Comparison of ENCODE assay signal across 23 mouse cellular contexts in genomic region chr5:121782467-121782866, GRCm38 (mm10). TPM values are rescaled to one million over a fixed set of nuclear protein-coding genes. Genes with fewer than 3 reads are reported as not detected.
DNase-seq lines count a peak whose midpoint lies in the region; ATAC-seq and TF ChIP-seq lines count a peak whose summit lies in the region.
"Had no signal": no experiment of that assay in that cellular context is flagged by ENCODE, and none has a peak within 500 bp of the region (broad histone marks: within the 10 kb centered on the region; RNA-seq: fewer than 3 reads in every experiment).

No protein-coding gene starts in this region.

- no peak overlapping the region for H3K4me3 ChIP-seq in heart, adult 2 months
- H3K4me3 ChIP-seq in midbrain, postnatal 0 days (ENCODE audit: low read depth, low read length), result no peak overlapping the region
- no peak overlapping the region for H3K4me3 ChIP-seq in midbrain, embryonic 13.5 days (replicated peaks)
- no peak overlapping the region for H3K4me3 ChIP-seq in cortical plate, adult 2 months (ENCODE audit: insufficient read depth, low read length)
- H3K4me3 ChIP-seq: forebrain, embryonic 12.5 days; hindbrain, embryonic 13.5 days; intestine, embryonic 15.5 days; limb, embryonic 12.5 days; liver, embryonic 15.5 days had no signal

- no peak overlapping the region for H3K27ac ChIP-seq in heart, adult 2 months
- H3K27ac ChIP-seq in midbrain, postnatal 0 days (ENCODE audit: low read depth, low read length), result no peak overlapping the region
- H3K27ac ChIP-seq in midbrain, embryonic 13.5 days, result no peak overlapping the region
- H3K27ac ChIP-seq in cortical plate, adult 2 months (ENCODE audit: insufficient read depth, low read length), result no peak overlapping the region
- H3K27ac ChIP-seq: forebrain, embryonic 12.5 days; hindbrain, embryonic 13.5 days; intestine, embryonic 15.5 days; limb, embryonic 12.5 days; liver, embryonic 15.5 days had no signal

- H3K27me3 ChIP-seq in heart, adult 2 months (ENCODE audit: control insufficient read depth, insufficient read depth, low read length), result no peaks in the 10 kb centered on the region
- H3K27me3 ChIP-seq in midbrain, postnatal 0 days (ENCODE audit: insufficient read depth, low read length), result no peaks in the 10 kb centered on the region
- no peaks in the 10 kb centered on the region for H3K27me3 ChIP-seq in midbrain, embryonic 13.5 days
- H3K27me3 ChIP-seq: forebrain, embryonic 12.5 days; hindbrain, embryonic 13.5 days; intestine, embryonic 15.5 days; limb, embryonic 12.5 days; liver, embryonic 15.5 days had no signal

- TF ChIP-seq POLR2A in heart, adult 2 months (IDR thresholded peaks at IDR 0.05; ENCODE audit: insufficient read depth, low read depth, low read length), result no peak
- TF ChIP-seq POLR2A in cortical plate, adult 2 months (IDR thresholded peaks at IDR 0.05; ENCODE audit: extremely low read depth, insufficient read depth, low read length), result no peak

- 41% methylated on average over 4 of the region's 4 CpGs for WGBS in heart, adult 2 months
- WGBS in midbrain, postnatal 0 days, result 33% methylated on average over 4 of the region's 4 CpGs
- WGBS in midbrain, embryonic 13.5 days, result 61% methylated on average over 4 of the region's 4 CpGs

- TF ChIP-seq EP300 in heart, adult 2 months (IDR thresholded peaks at IDR 0.05; ENCODE audit: insufficient read depth, low read depth, low read length), result no peak

- no peaks in the 10 kb centered on the region for H3K79me2 ChIP-seq in heart, adult 2 months (replicated peaks; ENCODE audit: control insufficient read depth, insufficient read depth, low read length)

- TF ChIP-seq CTCF in heart, adult 2 months (IDR thresholded peaks at IDR 0.05), result peak; percentile 50
- peak; percentile 56 for TF ChIP-seq CTCF in midbrain, postnatal 0 days (IDR thresholded peaks at IDR 0.05)
- TF ChIP-seq CTCF in cortical plate, adult 2 months (IDR thresholded peaks at IDR 0.05; ENCODE audit: extremely low read depth, insufficient read depth, low read length), result peak; percentile 49

- no peak overlapping the region for H3K9ac ChIP-seq in heart, adult 2 months (ENCODE audit: low read depth, low read length)
- no peak overlapping the region for H3K9ac ChIP-seq in midbrain, postnatal 0 days (replicated peaks; ENCODE audit: low read length, poor library complexity, severe bottlenecking)
- H3K9ac ChIP-seq in midbrain, embryonic 13.5 days (replicated peaks), result no peak overlapping the region
- H3K9ac ChIP-seq: forebrain, embryonic 12.5 days; hindbrain, embryonic 13.5 days; intestine, embryonic 15.5 days; limb, embryonic 12.5 days; liver, embryonic 15.5 days had no signal

- ATAC-seq in midbrain, postnatal 0 days (ENCODE audit: low FRiP score), result no peak
- ATAC-seq in midbrain, embryonic 13.5 days, result no peak
- ATAC-seq: intestine, embryonic 15.5 days had no signal

- no peak for DNase-seq in heart, adult 2 months
- DNase-seq in heart, postnatal 14 days, result no peak
- peak; percentile 53 for DNase-seq in layer of hippocampus, adult 9-11 months
- DNase-seq in layer of hippocampus, postnatal 25 days (ENCODE audit: extremely low spot score in 1 of 2, low spot score in 1 of 2), result no peak
- peak; percentile 53 for DNase-seq in midbrain, postnatal 0 days (ENCODE audit: low spot score)
- no peak for DNase-seq in frontal cortex, postnatal 36 days (ENCODE audit: low spot score in 2 of 2)
- DNase-seq: adrenal gland, adult 8-10 months; B cell, adult 2 months; cerebellum, adult 11-12 months; cerebellum, postnatal 36 days; kidney, postnatal 10 days; lung, postnatal 36 days; retina, postnatal 1 day; thymus, adult 18-20 months; thymus, postnatal 4 days had no signal

- peaks cover 2% of the 10 kb centered on the region; the same call in 1 of the 2 replicates for H3K36me3 ChIP-seq in heart, adult 2 months (ENCODE audit: control insufficient read depth, insufficient read depth, low read length)
- peaks cover 20% of the 10 kb centered on the region for H3K36me3 ChIP-seq in midbrain, postnatal 0 days (ENCODE audit: insufficient read depth, low read length)
- H3K36me3 ChIP-seq in midbrain, embryonic 13.5 days, result peaks cover 69% of the 10 kb centered on the region

- H3K9me3 ChIP-seq in midbrain, postnatal 0 days (ENCODE audit: low read length), result no peaks in the 10 kb centered on the region
- H3K9me3 ChIP-seq in midbrain, embryonic 13.5 days, result no peaks in the 10 kb centered on the region
- H3K9me3 ChIP-seq: forebrain, embryonic 12.5 days; hindbrain, embryonic 13.5 days; intestine, embryonic 15.5 days; limb, embryonic 12.5 days; liver, embryonic 15.5 days had no signal

- H3K4me2 ChIP-seq in midbrain, postnatal 0 days (ENCODE audit: low read depth, low read length, poor library complexity, severe bottlenecking), result no peak overlapping the region
- H3K4me2 ChIP-seq in midbrain, embryonic 13.5 days (replicated peaks), result no peak overlapping the region
- H3K4me2 ChIP-seq: forebrain, embryonic 12.5 days; heart, embryonic 11.5 days; hindbrain, embryonic 13.5 days; intestine, embryonic 15.5 days; limb, embryonic 12.5 days; liver, embryonic 15.5 days had no signal

- peaks cover 3% of the 10 kb centered on the region for H3K4me1 ChIP-seq in heart, adult 2 months (ENCODE audit: control insufficient read depth, insufficient read depth, low read length)
- no peaks in the 10 kb centered on the region for H3K4me1 ChIP-seq in midbrain, postnatal 0 days (ENCODE audit: insufficient read depth, low read length)
- peaks cover 16% of the 10 kb centered on the region for H3K4me1 ChIP-seq in midbrain, embryonic 13.5 days (replicated peaks)
- peaks cover 4% of the 10 kb centered on the region; the same call in 1 of the 2 replicates for H3K4me1 ChIP-seq in cortical plate, adult 2 months (ENCODE audit: control insufficient read depth, insufficient read depth, low read length)
- H3K4me1 ChIP-seq: intestine, embryonic 15.5 days; limb, embryonic 12.5 days; liver, embryonic 15.5 days had no signal

- intact Hi-C loops in heart, adult 2 months (cut with DNase I), result no loop called here
- intact Hi-C loops in heart, postnatal 14 days (cut with DNase I), result no loop called here

RNA-seq across cellular contexts. Expression of gene Sh2b3, which starts 55.0 kb away (rescaled TPM):
- total RNA-seq in heart, adult 2 months (2021), result 10 to 100 TPM; 21.6 to 22.5 TPM
- polyA plus RNA-seq in heart, adult 2 months (2012; rRNA removed), result 19.3 and 20.1 TPM in 2 replicates
- 10 to 100 TPM; 31.8 to 33.6 TPM for total RNA-seq in heart, postnatal 14 days (2021)
- 10 to 100 TPM; 22.0 TPM for total RNA-seq in layer of hippocampus, postnatal 25 days (2021)
- 21.5 and 23.8 TPM in 2 replicates for total RNA-seq in midbrain, postnatal 0 days (2014; rRNA removed)
- polyA plus RNA-seq in midbrain, postnatal 0 days (2015; fragmentation: Nextera tagmentation; extraction: Ambion mirVana), result 5.9 and 6.4 TPM in 2 replicates
- polyA plus RNA-seq in midbrain, embryonic 13.5 days (2015; fragmentation: Nextera tagmentation; extraction: Ambion mirVana), result 5.3 and 6.0 TPM in 2 replicates
- 19.4 and 19.6 TPM in 2 replicates for polyA plus RNA-seq in cortical plate, adult 2 months (2012; rRNA removed)

Comparison
In these comparisons a context has a peak if more than half of its experiments do, and no peak if none do; other contexts are left out.
1. DNase-seq: peak in layer of hippocampus, adult 9-11 months (single experiment) and midbrain, postnatal 0 days (single experiment); none in heart, adult 2 months (0 of 2), heart, postnatal 14 days (0 of 2), layer of hippocampus, postnatal 25 days (0 of 2) and frontal cortex, postnatal 36 days (0 of 2).
2. Peak in every context shown above with its lines, with median percentiles within 50 percentile points of each other: CTCF ChIP-seq.